Mouse (Mus musculus) MN1 (cell line): ENCODE results near the gene Fcgr2b.
"Not testable (repeated sequence)": the region's sequence is repeated elsewhere in the genome, so short reads cannot be mapped to it uniquely, and the experiment has no call there.

Source experiments
- DNase-seq: peaks from one replicate; pipeline ENCODE4 v3.0.0-alpha.2; 2016; ENCODE audit warnings: low spot score

Fcgr2b gene

DNA sequence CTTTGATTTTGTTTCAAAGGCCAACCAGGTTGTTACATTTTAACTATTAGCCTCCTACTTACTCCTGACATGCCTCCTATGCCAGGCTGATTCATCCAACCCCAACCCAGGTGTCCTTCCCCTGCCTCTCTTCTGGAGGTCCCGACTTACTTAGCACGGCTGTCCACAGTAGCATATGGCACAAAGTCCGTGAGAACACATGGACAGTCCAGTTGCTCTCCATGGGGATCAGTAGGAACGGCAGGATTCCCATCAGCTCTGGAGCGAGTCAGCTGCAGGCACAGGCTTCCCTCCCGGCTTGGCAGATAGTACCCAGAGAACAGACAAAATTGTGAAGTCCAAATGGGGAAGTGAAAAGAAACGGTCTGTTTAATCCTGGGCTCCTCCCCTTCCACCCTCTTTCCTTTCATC, 591 bp downstream of the Fcgr2b start:
- no peak for DNase-seq

DNA sequence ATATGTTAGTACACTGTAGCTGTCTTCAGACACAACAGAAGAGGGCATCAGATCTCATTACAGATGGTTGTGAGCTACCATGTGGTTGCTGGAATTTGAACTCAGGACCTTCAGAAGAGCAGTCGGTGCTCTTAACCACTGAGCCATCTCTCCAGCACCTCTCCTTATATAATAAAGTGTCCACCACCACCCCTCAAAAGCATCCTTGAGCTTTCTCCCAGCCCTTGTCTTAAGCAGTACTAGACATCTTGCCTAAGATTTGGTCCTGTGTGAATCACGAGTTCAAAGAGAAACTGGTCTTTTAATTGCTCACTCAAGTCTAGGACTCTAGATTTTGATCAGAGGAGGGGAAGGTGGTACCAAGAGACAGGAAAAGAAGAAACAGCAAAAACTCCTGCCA, 997 bp downstream of the Fcgr2b start:
- DNase-seq, result not testable (repeated sequence)

- DNase-seq, result no peak
Observed at GRCm38 (mm10) chr1:170974736-170975135, 1.6 kb downstream of the Fcgr2b start.

DNA sequence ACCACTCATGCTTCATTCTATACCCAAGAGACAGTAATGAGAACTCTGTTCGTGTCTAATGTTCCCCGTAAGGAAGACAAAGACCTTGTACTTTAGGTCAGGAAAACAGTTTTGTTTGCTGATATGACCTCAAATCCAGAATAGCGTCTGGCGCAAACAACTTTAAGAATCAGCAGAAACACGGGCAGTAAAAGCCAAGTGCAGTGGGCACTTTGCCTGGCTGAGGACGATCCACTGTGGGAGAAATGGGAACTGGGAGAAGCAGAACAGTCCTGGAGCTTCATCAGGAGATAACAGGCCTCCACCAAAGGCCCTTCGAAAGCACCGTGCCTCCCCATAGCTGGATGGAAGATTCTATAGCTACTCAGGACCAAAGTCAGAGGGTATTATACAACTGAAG, 2.2 kb downstream of the Fcgr2b start:
- DNase-seq, result no peak

DNA sequence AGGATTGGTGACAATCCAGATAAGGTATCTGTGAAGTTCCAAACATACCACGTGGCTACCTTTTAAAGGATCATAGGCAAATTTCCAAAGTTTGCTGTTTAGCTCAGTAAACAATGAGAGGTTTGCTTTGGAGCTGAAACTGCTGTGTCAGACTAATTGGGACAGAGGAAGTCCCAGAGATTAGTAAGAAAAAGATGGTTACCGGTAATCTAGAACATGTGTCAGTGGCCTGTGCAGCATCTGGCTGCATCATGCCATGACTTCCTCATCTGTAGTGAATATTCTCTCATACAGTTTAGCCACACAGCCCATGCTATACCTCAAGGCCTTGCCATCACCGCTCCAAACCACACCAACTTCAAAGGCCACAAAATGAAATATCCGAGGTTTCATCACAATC, 3.4 kb downstream of the Fcgr2b start:
- DNase-seq, result no peak

- DNase-seq, result no peak
Observed at GRCm38 (mm10) chr1:170972494-170972893, 3.9 kb downstream of the Fcgr2b start.

- DNase-seq, result no peak
Observed at GRCm38 (mm10) chr1:170968576-170968975, 7.8 kb downstream of the Fcgr2b start.

DNA sequence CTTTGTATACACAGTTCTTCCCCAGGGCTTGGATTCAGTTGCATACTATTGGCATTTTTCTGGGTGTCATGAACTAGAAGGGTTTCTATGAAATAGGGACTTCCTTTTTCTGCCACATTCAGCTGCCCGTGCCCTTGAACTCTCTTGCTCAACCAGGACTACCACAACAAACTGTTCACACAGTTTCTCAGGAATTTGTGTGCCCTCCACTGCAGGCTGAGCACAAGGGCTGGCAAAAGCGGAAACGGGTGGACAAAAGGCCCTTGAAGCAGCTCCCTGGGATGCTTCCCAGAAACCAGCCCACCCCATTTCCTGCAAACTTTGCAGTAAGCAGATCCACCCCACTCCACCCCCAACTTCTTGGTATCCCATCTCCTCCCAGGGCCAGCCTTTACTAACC, 8.8 kb downstream of the Fcgr2b start:
- DNase-seq, result no peak

DNA sequence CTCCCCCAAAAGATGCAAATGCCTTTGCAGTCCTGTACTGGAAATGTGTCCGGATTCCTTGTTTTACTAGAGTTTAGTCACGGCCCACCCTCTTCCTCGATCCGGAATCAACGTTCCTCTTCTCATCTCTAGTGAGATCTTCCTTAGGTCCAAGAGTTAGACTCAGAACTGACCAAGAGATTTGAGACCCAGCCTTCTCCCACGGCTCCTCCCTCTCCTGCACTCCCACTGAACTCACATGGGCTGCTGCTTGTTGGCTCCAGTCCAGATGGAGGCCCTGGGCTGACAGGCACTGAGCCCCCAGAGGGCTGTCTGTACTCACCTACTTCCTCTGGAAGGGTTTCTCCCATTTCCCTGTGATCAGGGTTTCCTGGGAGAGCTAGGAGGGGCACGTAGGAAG, 13.3 kb downstream of the Fcgr2b start:
- no peak for DNase-seq

GRCm38 (mm10) chr1:170962301-170962700, 14.0 kb downstream of the Fcgr2b start:
- DNase-seq, result no peak

- no peak for DNase-seq
Observed at GRCm38 (mm10) chr1:170961101-170961500, 15.2 kb downstream of the Fcgr2b start.

- DNase-seq, result no peak
Observed at GRCm38 (mm10) chr1:170959791-170960190, 16.6 kb downstream of the Fcgr2b start.

DNA sequence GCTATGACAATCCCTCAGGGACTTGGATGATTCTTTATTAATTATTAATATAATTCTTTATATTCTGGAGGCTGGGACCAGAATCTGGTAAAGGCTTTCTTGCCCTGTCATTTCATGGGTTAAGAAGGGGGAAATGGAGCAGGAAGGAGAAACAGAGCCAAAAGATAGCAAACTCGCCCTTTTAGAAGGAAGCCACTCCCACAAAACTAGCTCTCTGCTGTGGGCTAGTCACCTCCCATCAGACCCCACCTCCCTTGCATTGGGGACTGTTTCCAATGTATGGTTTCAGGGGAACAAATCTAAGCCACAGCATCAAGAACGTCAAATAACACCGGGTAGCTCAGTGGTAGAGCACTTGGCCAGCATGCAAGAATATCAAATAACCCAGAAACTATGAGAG, 18.1 kb downstream of the Fcgr2b start:
- no peak for DNase-seq

- no peak for DNase-seq
Observed at GRCm38 (mm10) chr1:170953192-170953591, 23.2 kb downstream of the Fcgr2b start.

DNA sequence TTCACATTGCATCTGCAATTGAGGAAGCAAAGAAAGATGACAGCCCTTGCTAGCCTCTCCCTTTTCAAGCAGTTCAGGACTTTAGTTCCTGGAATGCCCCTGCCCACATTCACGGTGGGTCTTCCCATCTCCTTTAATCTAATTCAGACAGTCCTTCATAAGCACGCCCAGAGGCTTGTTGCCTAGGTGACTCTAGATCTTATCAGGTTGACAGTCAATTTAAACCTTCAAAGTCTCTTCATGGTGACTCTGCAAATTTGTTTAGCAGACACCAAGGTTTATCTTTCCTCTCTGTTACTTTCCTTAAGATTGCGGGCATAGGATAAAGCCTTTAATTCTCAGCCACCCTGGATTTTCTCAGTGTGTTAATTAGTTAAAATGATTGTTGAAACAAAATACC, 25.6 kb downstream of the Fcgr2b start:
- no peak for DNase-seq

GRCm38 (mm10) chr1:170944908-170945307, 31.4 kb downstream of the Fcgr2b start:
- DNase-seq, result not testable (repeated sequence)

DNA sequence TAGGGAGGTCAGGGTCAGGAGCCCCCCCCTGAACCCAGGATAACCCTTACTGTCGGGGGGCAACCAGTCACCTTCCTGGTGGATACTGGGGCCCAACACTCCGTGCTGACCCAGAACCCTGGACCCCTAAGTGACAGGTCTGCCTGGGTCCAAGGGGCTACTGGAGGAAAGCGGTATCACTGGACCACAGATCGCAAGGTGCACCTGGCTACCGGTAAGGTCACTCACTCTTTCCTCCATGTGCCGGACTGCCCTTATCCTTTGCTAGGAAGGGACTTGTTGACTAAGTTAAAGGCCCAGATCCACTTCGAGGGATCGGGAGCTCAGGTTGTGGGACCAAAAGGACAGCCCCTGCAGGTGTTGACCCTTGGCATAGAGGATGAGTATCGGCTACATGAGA, 32.2 kb downstream of the Fcgr2b start:
- not testable (repeated sequence) for DNase-seq

DNA sequence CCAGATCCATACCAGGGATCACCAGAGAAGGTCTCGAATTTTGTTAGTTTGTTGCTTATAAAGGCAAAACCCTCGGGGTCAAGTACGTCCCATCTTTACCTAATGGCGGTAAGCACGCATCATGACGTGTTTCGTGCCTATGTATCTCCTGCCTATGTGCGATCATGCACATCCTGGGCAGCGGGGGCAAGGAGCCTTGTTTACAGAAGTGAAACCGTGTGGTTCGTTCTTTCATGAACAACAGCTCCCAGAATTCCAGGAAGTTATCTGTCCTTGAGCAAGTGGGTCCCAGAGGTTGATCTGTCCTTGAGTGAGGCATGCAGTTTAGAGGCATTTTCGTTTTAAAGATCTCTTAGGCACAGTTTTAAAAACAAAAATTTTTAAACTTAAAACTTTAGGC, 37.1 kb downstream of the Fcgr2b start:
- no peak for DNase-seq

DNA sequence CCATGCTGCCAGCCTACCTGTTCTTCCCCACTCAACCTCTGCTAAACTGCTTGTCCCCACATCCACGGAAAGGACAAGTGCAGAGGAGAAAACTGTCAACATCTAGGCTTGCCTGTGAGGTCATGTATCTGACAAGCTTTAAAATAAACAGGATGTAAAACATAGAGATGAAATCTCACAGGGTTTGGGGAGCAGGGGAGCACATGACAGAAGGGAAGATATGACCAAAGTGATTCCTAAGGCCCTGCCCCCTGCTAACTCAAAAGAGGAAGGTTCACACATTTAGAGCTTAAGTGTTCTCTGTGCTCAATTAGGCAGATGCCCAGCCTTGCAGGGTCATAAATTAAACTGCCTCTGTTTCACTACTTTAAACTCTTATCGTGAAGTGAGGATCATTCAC, 42.0 kb downstream of the Fcgr2b start:
- DNase-seq, result no peak

DNA sequence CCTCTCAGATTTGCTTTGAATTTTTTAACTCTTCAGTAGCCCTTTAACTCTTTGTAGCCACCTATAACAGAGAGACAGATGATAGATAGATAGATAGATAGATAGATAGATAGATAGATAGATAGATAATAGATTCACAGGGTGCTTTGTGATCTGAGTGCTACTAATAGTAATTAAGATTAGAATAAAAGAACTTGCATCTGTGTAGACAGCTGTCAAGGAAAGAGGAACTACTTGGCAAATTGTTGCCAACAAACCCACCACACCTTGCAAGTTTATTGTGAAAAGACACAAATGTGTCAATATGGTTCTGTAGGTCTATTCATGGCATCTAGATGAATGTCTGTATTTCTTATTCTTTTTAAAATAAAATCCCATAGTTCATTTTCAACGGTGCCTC, 42.4 kb downstream of the Fcgr2b start:
- DNase-seq, result no peak

DNA sequence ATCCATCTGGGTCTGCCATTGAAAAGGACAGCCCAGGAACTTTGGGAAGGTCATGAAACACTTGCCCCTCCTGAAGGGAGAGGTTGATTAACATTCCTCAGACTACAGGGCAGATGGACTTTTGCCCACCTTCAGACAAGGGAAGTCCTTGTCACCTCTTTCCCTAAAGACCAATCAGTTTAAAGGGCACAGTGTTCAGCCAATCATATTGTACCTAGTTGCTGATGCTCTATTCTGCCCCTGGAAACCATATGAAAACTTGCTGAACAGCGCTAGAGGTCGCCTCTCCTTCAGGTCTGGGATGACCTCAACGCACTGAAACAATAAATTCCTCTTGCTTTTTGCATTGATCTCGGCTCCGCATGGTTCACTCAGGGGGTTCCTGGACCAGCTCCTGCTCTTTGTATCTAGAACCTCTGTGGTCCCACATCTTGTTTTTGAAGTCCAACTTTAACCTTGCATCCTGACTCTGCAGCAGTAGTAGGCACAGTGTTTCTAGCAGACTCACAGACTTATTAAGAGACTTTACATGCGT, 42.9 kb downstream of the Fcgr2b start:
- DNase-seq, result no peak

GRCm38 (mm10) chr1:170932043-170932442, 44.3 kb downstream of the Fcgr2b start:
- no peak for DNase-seq

GRCm38 (mm10) chr1:170929245-170929644, 47.1 kb downstream of the Fcgr2b start:
- no peak for DNase-seq

- DNase-seq, result no peak
Observed at GRCm38 (mm10) chr1:170928467-170928866, 47.9 kb downstream of the Fcgr2b start.

GRCm38 (mm10) chr1:170927378-170927777, 49.0 kb downstream of the Fcgr2b start, which contains the start of gene Fcrla:
Gene Fcrla (minus strand): TSS chr1:170927583.
- DNase-seq, result no peak
